Mouse (Mus musculus): ENCODE measurements around the gene Cdc27. TPM values are rescaled to one million over a fixed set of nuclear protein-coding genes. Genes with fewer than 3 reads are reported as not detected.
A peak's percentile ranks its signal among the peaks of the same experiment; 100 is the strongest.

Cdc27 gene
- 67.9 and 68.2 TPM in 2 replicates for total RNA-seq (2017)

DNA sequence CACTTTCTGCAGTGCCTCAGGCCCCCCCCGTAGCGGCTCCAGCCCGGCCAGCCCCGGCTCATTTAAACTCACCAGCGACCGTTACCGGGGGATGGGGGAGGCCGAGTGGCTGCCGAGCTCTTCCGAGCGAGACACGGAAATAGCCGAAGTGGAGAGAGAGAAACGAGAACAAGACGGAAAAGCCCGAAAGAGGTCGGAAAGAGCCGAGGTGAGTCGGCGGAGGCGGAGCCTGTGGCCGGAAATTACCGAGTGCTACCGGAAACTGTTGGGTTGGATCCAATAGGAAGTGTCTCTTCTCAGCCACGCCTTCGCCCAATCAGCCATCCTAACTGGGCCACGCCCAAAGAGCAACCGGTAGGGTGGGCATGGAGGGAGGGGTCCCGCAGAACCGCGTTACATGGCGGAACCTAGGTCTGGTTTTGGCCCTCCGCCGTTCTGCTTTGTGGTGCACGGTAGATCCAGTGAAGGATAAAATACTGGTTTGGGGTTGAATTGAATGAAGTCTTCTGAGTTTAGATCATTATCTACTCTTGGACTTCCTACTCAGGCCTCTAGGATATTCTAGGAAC is at the start of gene Cdc27, which contains the start of gene Myl4:
TSS of gene Cdc27 (minus strand) at position 215 of the 569 bp plus-strand sequence.
TSS of gene Myl4 (plus strand) at position 258 of the 569 bp plus-strand sequence.
- peak; percentile 93 to 94 for ATAC-seq (replicated peaks in 1 of 2; ENCODE audit: insufficient read depth in 1 of 2, low FRiP score in 2 of 2, low TSS enrichment in 1 of 2, low read depth in 1 of 2, poor library complexity in 2 of 2, severe bottlenecking in 2 of 2)

- ATAC-seq (replicated peaks in 1 of 2; ENCODE audit: insufficient read depth in 1 of 2, low FRiP score in 2 of 2, low TSS enrichment in 1 of 2, low read depth in 1 of 2, poor library complexity in 2 of 2, severe bottlenecking in 2 of 2): no peak; a peak in 1 of 4 replicates
Observed at GRCm38 (mm10) chr11:104599265-104599945, 49.0 kb upstream of the Cdc27 start.

GRCm38 (mm10) chr11:104596365-104596764 is 45.9 kb upstream of the Cdc27 start:
- ATAC-seq (replicated peaks in 1 of 2; ENCODE audit: insufficient read depth in 1 of 2, low FRiP score in 2 of 2, low TSS enrichment in 1 of 2, low read depth in 1 of 2, poor library complexity in 2 of 2, severe bottlenecking in 2 of 2): peak in 1 of 2 experiments; percentile 59; a peak in 2 of 4 replicates

GRCm38 (mm10) chr11:104592066-104592835 is 41.8 kb upstream of the Cdc27 start:
- no peak for ATAC-seq (replicated peaks in 1 of 2; ENCODE audit: insufficient read depth in 1 of 2, low FRiP score in 2 of 2, low TSS enrichment in 1 of 2, low read depth in 1 of 2, poor library complexity in 2 of 2, severe bottlenecking in 2 of 2)

DNA sequence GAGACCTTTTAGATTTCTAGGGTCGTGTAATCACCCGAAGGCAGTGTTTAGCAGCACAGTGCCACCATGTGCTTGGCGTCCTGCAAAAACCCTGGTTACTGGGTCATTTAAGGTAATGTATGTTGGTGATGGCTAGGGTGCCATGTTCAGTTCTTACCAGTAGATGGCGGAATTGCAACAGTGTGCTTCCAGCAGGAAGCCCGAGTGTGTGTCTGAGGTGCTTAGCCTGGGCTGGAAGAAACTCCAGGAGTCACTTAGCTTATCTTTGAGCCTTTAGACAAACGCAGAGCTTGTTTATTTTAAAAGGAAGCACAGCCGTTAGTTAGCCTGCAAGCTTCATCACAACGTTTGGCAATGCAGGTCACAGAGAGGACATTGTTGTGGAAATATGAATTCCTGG is 39.7 kb upstream of the Cdc27 start:
- peak; percentile 92 to 95 for ATAC-seq (replicated peaks in 1 of 2; ENCODE audit: insufficient read depth in 1 of 2, low FRiP score in 2 of 2, low TSS enrichment in 1 of 2, low read depth in 1 of 2, poor library complexity in 2 of 2, severe bottlenecking in 2 of 2)

- ATAC-seq (replicated peaks in 1 of 2; ENCODE audit: insufficient read depth in 1 of 2, low FRiP score in 2 of 2, low TSS enrichment in 1 of 2, low read depth in 1 of 2, poor library complexity in 2 of 2, severe bottlenecking in 2 of 2): no peak
Observed at GRCm38 (mm10) chr11:104589570-104589969, 39.1 kb upstream of the Cdc27 start.

DNA sequence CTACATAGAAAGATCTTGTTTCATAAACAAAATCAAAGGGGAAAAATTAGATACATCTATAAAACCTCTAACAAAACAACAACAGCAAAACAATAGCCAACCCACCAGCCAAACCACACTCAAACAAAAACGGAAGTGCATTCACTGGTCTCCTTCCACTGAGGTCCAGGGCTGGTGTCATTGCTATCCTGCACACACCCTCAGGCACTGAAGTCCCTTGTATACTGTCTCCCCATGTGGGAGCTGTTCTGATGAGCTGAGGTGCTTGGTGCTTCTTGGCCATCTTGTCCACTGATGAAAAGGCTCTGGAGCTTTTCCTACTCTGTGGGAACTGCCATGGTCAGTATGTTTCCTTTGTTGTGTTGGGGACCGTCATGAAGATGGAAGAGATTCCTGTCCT is 38.1 kb upstream of the Cdc27 start:
- no peak for ATAC-seq (replicated peaks in 1 of 2; ENCODE audit: insufficient read depth in 1 of 2, low FRiP score in 2 of 2, low TSS enrichment in 1 of 2, low read depth in 1 of 2, poor library complexity in 2 of 2, severe bottlenecking in 2 of 2)

DNA sequence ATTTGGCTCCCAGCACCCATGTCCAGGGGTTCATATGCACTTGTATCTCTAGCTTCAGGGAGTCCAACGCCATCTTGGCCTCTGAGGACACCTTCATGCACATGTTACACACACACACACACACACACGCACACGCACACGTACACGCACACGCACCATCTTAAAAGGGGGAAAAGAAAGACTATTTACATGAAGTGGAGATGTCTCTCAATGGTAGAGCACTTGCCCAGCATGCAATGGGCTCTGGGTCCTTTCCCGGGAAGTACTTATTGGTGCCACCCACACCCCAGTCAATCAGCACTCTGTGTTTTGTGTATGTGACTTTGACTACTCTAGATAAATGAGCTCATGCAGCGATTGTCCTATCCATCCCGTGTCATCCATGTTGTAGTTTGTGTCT is 37.5 kb upstream of the Cdc27 start:
- no peak for ATAC-seq (replicated peaks in 1 of 2; ENCODE audit: insufficient read depth in 1 of 2, low FRiP score in 2 of 2, low TSS enrichment in 1 of 2, low read depth in 1 of 2, poor library complexity in 2 of 2, severe bottlenecking in 2 of 2)

GRCm38 (mm10) chr11:104585495-104585894 is 35.1 kb upstream of the Cdc27 start:
- ATAC-seq (replicated peaks in 1 of 2; ENCODE audit: insufficient read depth in 1 of 2, low FRiP score in 2 of 2, low TSS enrichment in 1 of 2, low read depth in 1 of 2, poor library complexity in 2 of 2, severe bottlenecking in 2 of 2): no peak

DNA sequence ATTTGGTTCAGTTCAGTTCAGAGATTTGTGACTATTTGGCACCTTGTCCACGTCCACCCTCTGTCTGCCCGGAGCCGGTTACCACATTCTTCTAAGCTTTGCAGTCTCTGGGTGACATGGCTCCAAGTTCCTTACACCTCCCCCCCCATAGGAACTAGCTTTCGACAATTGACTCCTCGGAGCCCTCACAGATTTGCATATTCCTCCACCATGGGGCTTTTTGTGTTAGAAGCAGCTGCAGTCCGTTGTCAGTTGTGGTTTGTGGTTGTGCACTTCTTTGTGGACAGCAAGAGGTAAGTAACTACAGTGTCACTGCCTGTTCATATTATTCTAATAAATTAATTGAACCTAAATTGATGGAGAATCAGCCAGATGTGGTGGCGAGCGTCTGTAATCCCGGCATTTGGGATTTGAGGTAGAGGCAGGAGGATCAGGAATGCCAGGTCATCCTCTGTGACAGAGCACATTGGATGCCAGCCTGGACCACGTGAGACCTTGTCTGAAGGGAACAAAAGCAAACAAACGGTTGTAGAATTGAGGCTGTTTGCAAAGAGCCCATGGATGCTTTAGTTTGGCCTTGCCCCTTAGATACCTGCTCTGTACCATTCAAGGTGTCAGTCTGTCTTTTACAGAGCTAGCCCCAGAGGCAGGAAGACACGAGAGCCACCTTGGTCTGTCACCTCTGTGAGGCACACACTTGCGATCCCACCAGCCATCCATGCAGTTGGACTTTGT is 32.4 kb upstream of the Cdc27 start:
- ATAC-seq (replicated peaks in 1 of 2; ENCODE audit: insufficient read depth in 1 of 2, low FRiP score in 2 of 2, low TSS enrichment in 1 of 2, low read depth in 1 of 2, poor library complexity in 2 of 2, severe bottlenecking in 2 of 2): peak; percentile 16 to 18; a peak in 3 of 4 replicates

GRCm38 (mm10) chr11:104582308-104582606 is 31.8 kb upstream of the Cdc27 start:
- ATAC-seq (replicated peaks in 1 of 2; ENCODE audit: insufficient read depth in 1 of 2, low FRiP score in 2 of 2, low TSS enrichment in 1 of 2, low read depth in 1 of 2, poor library complexity in 2 of 2, severe bottlenecking in 2 of 2): no peak

GRCm38 (mm10) chr11:104581446-104582307 is 31.3 kb upstream of the Cdc27 start:
- ATAC-seq (replicated peaks in 1 of 2; ENCODE audit: insufficient read depth in 1 of 2, low FRiP score in 2 of 2, low TSS enrichment in 1 of 2, low read depth in 1 of 2, poor library complexity in 2 of 2, severe bottlenecking in 2 of 2): peak; percentile 84 to 92

DNA sequence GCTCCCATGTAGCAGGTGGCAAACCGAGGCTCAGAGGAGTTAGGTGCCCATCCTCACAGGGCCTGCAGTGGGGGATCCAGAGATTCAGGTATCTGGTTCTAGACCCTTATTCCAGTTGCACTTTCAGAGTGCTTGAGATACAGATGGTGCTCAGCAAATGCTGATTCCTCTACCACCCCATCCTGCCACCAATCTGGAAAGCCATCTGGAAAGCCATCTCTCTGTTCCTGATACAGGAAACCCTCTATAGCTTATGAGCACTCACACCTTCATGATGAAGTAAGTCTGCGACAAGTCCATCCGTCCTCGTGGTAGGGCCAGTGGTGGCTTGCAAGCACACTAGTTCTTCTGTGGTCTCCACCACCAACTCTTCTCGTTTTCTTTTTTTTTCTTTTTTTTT is 30.2 kb upstream of the Cdc27 start:
- ATAC-seq (replicated peaks in 1 of 2; ENCODE audit: insufficient read depth in 1 of 2, low FRiP score in 2 of 2, low TSS enrichment in 1 of 2, low read depth in 1 of 2, poor library complexity in 2 of 2, severe bottlenecking in 2 of 2): no peak

DNA sequence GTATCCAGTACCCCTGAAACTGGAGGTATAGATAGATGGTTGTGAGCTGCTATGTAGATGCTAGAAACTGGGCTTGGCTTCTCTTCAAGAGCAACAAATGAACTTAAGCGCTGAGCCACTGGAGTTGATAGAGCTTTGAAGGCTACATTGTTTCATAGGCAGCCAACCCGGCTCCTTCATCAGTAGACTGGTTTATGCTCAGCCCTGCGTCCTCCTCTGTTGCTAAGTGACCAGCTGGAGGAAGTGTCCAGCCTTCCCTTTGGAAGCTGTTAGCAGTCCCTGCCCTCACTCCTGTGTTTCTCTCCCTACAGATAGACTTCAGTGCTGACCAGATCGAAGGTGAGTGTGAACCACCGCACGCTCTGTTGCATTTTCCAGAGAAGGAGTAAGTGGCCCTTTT is 29.7 kb upstream of the Cdc27 start:
- no peak for ATAC-seq (replicated peaks in 1 of 2; ENCODE audit: insufficient read depth in 1 of 2, low FRiP score in 2 of 2, low TSS enrichment in 1 of 2, low read depth in 1 of 2, poor library complexity in 2 of 2, severe bottlenecking in 2 of 2)

DNA sequence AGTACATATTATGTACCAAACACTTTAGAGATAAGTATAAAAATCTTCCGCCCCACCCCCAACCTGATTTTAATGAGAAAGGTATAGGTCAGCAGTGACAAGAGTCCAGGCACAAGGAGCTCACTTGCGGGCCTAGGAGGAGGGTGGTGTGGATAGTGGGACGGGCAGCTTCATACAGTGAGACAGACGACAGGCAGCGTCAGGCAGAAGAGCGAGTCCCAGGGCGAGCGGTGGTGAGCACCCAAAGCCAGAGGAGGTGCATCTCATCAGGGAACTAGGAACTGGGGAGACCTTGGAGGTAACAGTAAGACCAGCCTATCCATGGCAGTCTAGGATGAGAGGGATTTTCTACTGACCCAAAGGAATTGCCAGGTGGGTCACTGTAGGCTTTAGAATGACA is 29.2 kb upstream of the Cdc27 start:
- no peak for ATAC-seq (replicated peaks in 1 of 2; ENCODE audit: insufficient read depth in 1 of 2, low FRiP score in 2 of 2, low TSS enrichment in 1 of 2, low read depth in 1 of 2, poor library complexity in 2 of 2, severe bottlenecking in 2 of 2)

GRCm38 (mm10) chr11:104579084-104579483 is 28.7 kb upstream of the Cdc27 start:
- ATAC-seq (replicated peaks in 1 of 2; ENCODE audit: insufficient read depth in 1 of 2, low FRiP score in 2 of 2, low TSS enrichment in 1 of 2, low read depth in 1 of 2, poor library complexity in 2 of 2, severe bottlenecking in 2 of 2): no peak

DNA sequence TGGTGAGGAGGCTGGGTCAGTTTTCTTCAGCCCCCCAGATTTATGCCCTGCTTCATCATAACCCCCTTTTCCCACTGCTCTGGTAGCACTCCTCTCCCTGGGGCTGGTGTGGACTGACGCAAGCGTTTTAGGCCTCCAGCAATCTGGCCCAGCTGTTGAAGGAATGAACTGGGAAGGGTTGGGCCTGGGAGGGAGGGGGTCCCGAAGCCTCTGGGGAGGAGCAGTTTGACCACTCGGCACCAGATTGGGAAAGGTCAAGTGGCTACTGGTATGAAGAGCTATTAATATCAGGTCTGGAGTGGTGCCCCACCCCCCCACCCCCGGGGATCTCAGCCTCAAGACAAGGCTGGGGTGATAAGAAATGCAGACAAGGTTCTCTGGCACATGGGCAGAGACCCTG is 27.7 kb upstream of the Cdc27 start:
- ATAC-seq (replicated peaks in 1 of 2; ENCODE audit: insufficient read depth in 1 of 2, low FRiP score in 2 of 2, low TSS enrichment in 1 of 2, low read depth in 1 of 2, poor library complexity in 2 of 2, severe bottlenecking in 2 of 2): no peak
